Mouse (Mus musculus) kidney, adult 2 months (tissue): Measurements from ENCODE around the gene Rin2.

Source experiments
- CTCF ChIP-seq: fragments of 200-500 bp; conservative IDR thresholded peaks from 2 replicates; pipeline ENCODE4 v1.5.1; 2011; ENCODE audit warnings: low read depth, mild to moderate bottlenecking, control low read depth, low read length, moderate library complexity, mixed read lengths; ENCODE audit not compliant: insufficient read depth, insufficient read length
- POLR2A ChIP-seq: fragments of 200-500 bp; IDR thresholded peaks from one replicate; pipeline ENCODE4 v1.6.1; 2011; ENCODE audit warnings: low read depth, low read length, control low read depth

- TF ChIP-seq POLR2A: no peak
- no peak for TF ChIP-seq CTCF
Observed at GRCm38 (mm10) chr2:145684151-145684550, 9.1 kb downstream of the Rin2 start.
